Mouse (Mus musculus): ENCODE data around the gene Pgap1. TPM values are rescaled to one million over a fixed set of nuclear protein-coding genes. Genes with fewer than 3 reads are reported as not detected.

The Pgap1 gene
- polyA plus RNA-seq, 1 experiment = 1.4 TPM

- Histone ChIP-seq H3K36me3 (ENCODE audit: control insufficient read depth, insufficient read depth, low read length) (no peaks in the 10 kb centered on the region; the same call in 1 of the 2 replicates), H3K4me1 (ENCODE audit: control insufficient read depth, insufficient read depth, low read length) (peaks cover 2% of the 10 kb centered on the region; the same call in 1 of the 2 replicates), H3K4me3 (ENCODE audit: control insufficient read depth, low read depth, low read length) (peak within 1 kb of the TSS; percentile 99), H3K27ac (ENCODE audit: control insufficient read depth, insufficient read depth, low read depth, low read length) (peak within 1 kb of the TSS; percentile 72; the same call in 1 of the 2 replicates), H3K27me3 (ENCODE audit: control insufficient read depth, insufficient read depth, low read length) (no peaks in the 10 kb centered on the region)
- TF ChIP-seq POLR2A (IDR thresholded peaks at IDR 0.05; ENCODE audit: control insufficient read depth, low read depth, low read length) (peak; percentile 93), CTCF (IDR thresholded peaks at IDR 0.05; ENCODE audit: control insufficient read depth, insufficient read depth, insufficient replicate concordance, low read depth, low read length) (no peak)
These were observed 119.0 kb downstream of the Pgap1 start, which contains the start of gene Gtf3c3 for GRCm38 (mm10) chr1:54438340-54439079. Gene Gtf3c3, minus strand, starts transcription at chr1:54438971.

Other genes starting within 250 kb of the Pgap1 start
- gene Gtf3c3, start 118.7 kb downstream of the Pgap1 start, polyA plus RNA-seq (2012; rRNA removed) = 4.4 and 5.3 TPM in 2 replicates

Measured in testis, adult 2 months (tissue).